Comparison of ENCODE assay signal across 33 mouse cellular contexts in the genomic region with DNA sequence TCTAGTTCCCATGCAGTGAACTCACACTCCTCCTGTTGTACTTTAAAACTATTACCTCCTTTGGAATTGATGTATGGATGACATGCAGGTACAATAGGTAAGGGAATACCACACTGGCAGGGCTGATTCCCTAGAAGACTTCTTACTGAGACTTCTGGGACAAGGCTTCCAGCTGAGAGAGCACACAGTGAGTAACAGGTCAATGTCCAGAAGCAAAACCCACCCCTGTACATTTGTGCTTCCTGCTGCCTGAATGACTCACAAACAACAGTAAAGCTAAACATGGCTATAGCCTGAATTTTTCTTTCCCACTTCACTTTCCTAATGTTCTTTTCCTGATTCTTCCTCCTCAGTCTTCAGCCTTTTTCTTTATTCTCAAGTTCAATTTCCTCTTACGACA.
"Had no signal": no experiment of that assay in that cellular context is flagged by ENCODE, and none has a peak within 500 bp of the region (broad histone marks: within the 10 kb centered on the region; RNA-seq: fewer than 3 reads in every experiment).

No protein-coding gene starts in this region.

- H3K36me3 ChIP-seq: heart, embryonic 10.5 days; heart, embryonic 12.5 days; heart, embryonic 13.5 days; heart, embryonic 15.5 days; hindbrain, embryonic 10.5 days; hindbrain, embryonic 12.5 days; hindbrain, embryonic 13.5 days; hindbrain, embryonic 15.5 days; kidney, embryonic 15.5 days had no signal

- H3K4me2 ChIP-seq: heart, embryonic 11.5 days; heart, embryonic 12.5 days; heart, embryonic 13.5 days; heart, embryonic 15.5 days; hindbrain, embryonic 12.5 days; hindbrain, embryonic 13.5 days; hindbrain, embryonic 14.5 days; hindbrain, embryonic 15.5 days; kidney, embryonic 15.5 days had no signal

- ATAC-seq: hindbrain, embryonic 16.5 days; hindbrain, postnatal 0 days; inflammation-experienced regulatory T-cells, adult 6 months had no signal

- H3K27me3 ChIP-seq: heart, embryonic 12.5 days; heart, embryonic 13.5 days; heart, embryonic 15.5 days; hindbrain, embryonic 12.5 days; hindbrain, embryonic 13.5 days; hindbrain, embryonic 15.5 days; kidney, embryonic 15.5 days had no signal

- H3K9me3 ChIP-seq: heart, embryonic 10.5 days; heart, embryonic 12.5 days; heart, embryonic 13.5 days; heart, embryonic 15.5 days; hindbrain, embryonic 10.5 days; hindbrain, embryonic 12.5 days; hindbrain, embryonic 13.5 days; hindbrain, embryonic 15.5 days; kidney, embryonic 15.5 days had no signal

- DNase-seq: heart, adult 2 months; heart, postnatal 10 days; heart, postnatal 14 days; heart, postnatal 36 days; heart, postnatal 4 days; kidney, adult 11 months; kidney, adult 18-20 months; kidney, adult 2 months; kidney, adult 8-10 months; kidney, adult 9 months; kidney, postnatal 10 days; kidney, postnatal 14 days; kidney, postnatal 25 days; kidney, postnatal 36 days; kidney, postnatal 4 days; layer of hippocampus, adult 9-11 months; layer of hippocampus, postnatal 36 days had no signal

- H3K4me3 ChIP-seq: heart, adult 2 months; heart, embryonic 10.5 days; heart, embryonic 12.5 days; heart, embryonic 13.5 days; heart, embryonic 15.5 days; hindbrain, embryonic 10.5 days; hindbrain, embryonic 12.5 days; hindbrain, embryonic 13.5 days; hindbrain, embryonic 15.5 days; kidney, embryonic 15.5 days; layer of hippocampus, adult 2 months had no signal

- H3K9ac ChIP-seq: heart, embryonic 12.5 days; heart, embryonic 13.5 days; heart, embryonic 15.5 days; hindbrain, embryonic 12.5 days; hindbrain, embryonic 13.5 days; hindbrain, embryonic 14.5 days; hindbrain, embryonic 15.5 days; kidney, embryonic 15.5 days had no signal

- H3K27ac ChIP-seq: heart, adult 2 months; heart, embryonic 10.5 days; heart, embryonic 13.5 days; heart, embryonic 15.5 days; hindbrain, embryonic 10.5 days; hindbrain, embryonic 12.5 days; hindbrain, embryonic 13.5 days; hindbrain, embryonic 14.5 days; hindbrain, embryonic 15.5 days; hindbrain, postnatal 0 days; kidney, embryonic 15.5 days; kidney, postnatal 0 days; layer of hippocampus, adult 2 months had no signal

- H3K4me1 ChIP-seq: heart, embryonic 10.5 days; heart, embryonic 12.5 days; heart, embryonic 13.5 days; heart, embryonic 15.5 days; hindbrain, embryonic 12.5 days; hindbrain, embryonic 13.5 days; kidney, embryonic 15.5 days had no signal
